Mouse (Mus musculus) right cerebral cortex, postnatal 10 days (tissue): ENCODE data around the gene Tenm4.

Source experiments
- DNase-seq, 2 experiments: peaks; one replicate each; pipeline ENCODE4 v3.0.0; 2021; ENCODE audit warnings: low spot score in 2 of 2

The Tenm4 gene

GRCm38 (mm10) chr7:96725603-96726002 lies 554.6 kb downstream of the Tenm4 start:
- DNase-seq, result no peak

GRCm38 (mm10) chr7:96730360-96730759 lies 559.3 kb downstream of the Tenm4 start:
- DNase-seq, result no peak

- no peak for DNase-seq
Observed at GRCm38 (mm10) chr7:96731947-96732346, 560.9 kb downstream of the Tenm4 start.

- no peak for DNase-seq
Observed at GRCm38 (mm10) chr7:96734315-96735058, 563.4 kb downstream of the Tenm4 start.

- DNase-seq, result no peak
Observed at GRCm38 (mm10) chr7:96740631-96741030, 569.6 kb downstream of the Tenm4 start.

DNA sequence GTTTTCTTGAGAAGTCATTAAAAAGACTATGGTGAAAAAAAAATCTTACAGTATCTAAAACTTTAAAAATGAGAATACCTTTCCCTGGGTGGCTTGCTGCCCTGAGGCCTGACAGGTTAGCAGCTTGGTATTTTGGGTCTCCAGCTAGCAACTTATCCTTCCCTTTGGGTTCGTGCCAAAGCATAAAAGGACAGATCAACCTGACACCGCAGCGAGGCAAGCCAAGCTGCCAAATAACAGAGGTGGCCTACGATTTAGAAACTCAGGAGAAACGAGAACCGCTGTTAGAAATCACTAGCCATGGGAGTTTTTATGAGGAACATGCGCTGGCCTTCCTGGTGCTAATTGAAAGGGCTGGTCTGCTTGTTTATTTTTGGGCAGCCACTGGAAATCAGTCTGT lies 571.2 kb downstream of the Tenm4 start:
- no peak for DNase-seq

- DNase-seq, result peak; percentile 50 to 58
Observed at GRCm38 (mm10) chr7:96745956-96746355, 574.9 kb downstream of the Tenm4 start.

- no peak for DNase-seq
Observed at GRCm38 (mm10) chr7:96746706-96747105, 575.7 kb downstream of the Tenm4 start.

- DNase-seq, result no peak
Observed at GRCm38 (mm10) chr7:96748538-96749045, 577.5 kb downstream of the Tenm4 start.

- no peak for DNase-seq
Observed at GRCm38 (mm10) chr7:96749753-96750152, 578.7 kb downstream of the Tenm4 start.

GRCm38 (mm10) chr7:96751236-96751635 lies 580.2 kb downstream of the Tenm4 start:
- DNase-seq, result no peak

DNA sequence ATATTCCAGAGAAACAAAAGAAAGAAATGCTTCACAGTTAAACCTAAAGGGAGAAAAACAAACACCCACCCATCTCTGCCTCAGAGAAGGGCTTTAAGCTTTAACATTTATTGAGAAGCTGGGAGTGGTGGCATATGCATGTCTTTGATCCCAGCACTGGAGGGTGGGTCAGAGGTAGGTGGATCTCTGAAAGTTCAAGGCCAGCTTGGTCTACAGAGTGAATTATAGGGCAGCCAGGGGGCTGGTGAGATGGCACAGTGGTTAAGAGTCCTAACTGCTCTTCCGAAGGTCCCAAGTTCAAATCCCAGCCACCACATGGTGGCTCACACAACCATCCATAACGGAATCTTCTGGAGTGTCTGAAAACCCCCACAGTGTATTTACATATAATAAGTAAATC lies 581.7 kb downstream of the Tenm4 start:
- no peak for DNase-seq

DNA sequence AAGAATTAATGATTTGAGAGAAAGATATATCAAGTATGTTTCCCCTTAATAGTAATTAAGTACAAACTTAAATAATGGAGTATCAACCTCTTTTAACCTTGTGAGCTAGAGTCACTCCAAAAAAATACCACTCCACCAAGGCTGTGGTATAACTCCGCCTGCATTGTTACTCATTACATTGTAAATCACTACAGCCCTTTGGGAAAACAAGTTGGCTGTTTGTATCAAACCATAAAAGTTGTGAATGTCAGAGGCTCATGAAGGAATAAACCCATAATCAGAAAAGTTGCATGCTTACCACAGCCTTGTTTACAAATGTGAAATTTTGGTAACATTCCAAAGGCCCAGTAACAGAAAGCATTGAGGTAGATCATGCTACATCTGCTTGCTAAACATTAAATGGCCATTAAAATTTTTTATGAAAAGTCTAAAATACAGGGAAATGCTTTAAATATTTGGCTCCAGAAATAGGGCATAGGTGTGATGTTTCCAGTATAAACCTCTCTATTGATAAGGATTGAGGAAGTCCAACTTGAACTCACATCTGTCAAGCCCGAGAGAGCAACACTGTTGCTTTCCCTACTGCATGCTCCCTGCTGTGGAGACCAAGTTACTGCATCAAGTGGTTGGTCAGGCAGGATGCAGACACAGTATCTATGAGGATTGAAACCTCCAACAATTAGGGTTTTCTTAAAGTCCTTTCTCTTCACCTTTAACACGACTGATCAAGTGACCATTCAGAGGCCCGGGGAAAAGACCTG lies 582.5 kb downstream of the Tenm4 start:
- DNase-seq, result no peak

DNA sequence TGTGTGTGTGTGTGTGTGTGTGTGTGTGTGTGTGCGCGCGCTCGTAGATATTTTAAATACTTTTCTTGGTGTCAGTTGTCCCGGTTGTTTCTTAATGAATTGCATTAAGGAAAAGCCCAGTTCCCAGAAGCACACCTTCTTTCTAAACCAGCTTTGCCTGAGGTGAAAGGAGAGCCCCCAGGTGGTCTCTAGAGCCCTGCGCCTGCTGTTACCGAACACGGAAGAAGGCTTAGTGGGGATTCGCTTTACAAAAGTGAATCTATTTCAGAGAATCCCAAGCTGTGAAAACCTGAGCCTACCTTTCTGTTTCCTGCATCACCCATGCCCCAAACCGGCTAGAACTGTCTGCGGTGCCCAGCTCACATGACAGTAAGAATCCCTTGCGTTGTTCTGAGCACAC lies 583.1 kb downstream of the Tenm4 start:
- no peak for DNase-seq

DNA sequence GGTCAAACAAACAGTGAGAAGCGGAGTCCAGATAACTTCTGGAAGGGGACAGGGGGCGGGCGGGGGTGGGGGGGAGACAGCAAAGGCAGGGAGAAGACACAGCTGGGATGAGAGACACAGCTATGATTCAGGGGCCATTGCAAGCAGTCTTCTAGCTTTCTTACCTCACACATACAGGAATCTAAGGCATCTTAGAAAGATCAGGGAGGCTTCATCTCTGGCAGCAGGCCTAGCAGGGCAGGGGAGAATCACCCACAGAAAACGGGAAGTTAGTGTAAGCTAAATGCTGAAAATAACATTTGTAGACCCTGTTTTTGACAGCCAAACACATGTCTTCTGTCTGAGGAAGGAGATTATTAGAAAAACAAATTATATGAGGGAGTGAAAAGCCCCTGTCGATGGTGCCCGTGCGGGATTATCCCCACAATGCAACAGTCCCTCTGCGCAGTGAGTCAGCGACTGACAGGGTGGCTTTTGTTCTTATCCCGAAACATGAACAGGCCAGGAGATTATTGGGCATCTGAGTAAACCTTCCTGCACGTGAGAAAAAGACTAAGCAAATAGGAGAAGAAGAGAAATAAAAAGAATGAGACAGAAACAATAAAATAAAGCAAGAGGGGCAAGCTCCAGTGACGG lies 584.5 kb downstream of the Tenm4 start:
- DNase-seq, result no peak

DNA sequence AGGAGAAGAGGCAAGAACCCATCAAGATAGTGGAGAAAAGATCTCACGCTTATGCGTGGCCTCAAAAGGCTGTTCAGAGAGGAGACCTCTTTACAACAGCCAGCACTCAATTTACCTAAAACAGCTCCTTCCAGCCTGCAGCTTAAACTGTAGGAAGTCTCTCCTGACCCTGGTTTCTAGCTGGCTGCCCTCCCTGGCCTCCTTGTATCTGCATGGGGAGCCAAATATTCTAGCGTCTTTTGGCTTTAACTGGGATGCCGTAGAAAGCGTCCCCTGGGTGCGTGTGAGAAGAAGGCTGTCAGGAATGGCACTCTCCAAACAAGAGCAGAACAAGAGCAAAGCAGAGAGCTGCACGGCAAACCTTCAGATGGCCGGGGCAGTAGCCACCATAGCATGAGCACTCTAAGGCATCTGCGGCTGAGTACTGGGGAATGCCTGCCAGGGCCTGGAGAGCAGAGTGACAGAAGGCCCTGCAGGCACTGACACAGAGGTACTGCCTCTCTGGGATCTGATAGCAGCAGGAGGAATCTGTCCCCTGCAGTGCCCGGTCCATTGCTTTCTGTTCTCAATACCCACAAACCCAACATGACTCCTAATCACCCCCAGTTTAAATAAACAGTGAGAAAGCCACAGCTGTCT lies 585.2 kb downstream of the Tenm4 start:
- DNase-seq, result no peak

- DNase-seq, result no peak
Observed at GRCm38 (mm10) chr7:96757067-96757466, 586.0 kb downstream of the Tenm4 start.

DNA sequence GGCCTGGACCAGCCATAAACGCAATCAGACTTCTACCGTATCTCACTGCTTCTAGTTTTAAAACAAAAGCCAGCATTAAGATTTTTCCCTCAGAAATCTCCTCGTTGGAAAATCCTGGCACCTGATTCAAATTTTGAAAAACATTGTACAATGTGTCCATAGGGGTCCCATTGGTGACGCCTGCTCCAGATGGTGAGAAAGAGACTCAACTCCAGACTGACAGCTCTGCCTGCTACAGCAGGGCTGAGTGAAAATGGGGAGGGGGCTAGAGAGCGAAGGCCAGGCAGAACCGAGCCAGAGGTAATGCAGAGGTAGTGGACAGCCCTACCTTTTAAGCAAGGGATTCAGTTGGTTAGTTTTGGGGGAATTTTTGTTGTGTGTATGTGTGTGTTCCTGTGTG lies 589.2 kb downstream of the Tenm4 start:
- no peak for DNase-seq

DNA sequence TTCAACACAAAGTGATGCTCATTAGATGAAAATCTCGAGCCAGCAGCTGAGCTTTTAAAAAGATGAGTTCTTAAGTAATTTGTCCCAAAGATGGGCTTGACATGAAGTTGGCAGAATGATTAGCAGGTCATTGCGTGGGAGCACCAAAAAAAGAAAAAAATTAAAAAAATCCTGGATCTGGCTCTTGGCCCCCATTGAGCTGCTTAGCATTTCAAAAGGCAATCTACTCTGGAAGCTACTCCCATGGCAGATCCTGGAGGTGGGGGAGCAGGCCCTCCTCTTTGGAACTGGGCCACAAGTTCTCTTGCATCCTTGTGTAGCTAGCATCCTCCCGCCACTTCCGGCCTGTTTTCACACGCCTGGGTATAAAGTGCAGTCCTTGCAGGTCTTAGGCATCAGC lies 590.1 kb downstream of the Tenm4 start:
- peak; percentile 42 to 60 for DNase-seq

DNA sequence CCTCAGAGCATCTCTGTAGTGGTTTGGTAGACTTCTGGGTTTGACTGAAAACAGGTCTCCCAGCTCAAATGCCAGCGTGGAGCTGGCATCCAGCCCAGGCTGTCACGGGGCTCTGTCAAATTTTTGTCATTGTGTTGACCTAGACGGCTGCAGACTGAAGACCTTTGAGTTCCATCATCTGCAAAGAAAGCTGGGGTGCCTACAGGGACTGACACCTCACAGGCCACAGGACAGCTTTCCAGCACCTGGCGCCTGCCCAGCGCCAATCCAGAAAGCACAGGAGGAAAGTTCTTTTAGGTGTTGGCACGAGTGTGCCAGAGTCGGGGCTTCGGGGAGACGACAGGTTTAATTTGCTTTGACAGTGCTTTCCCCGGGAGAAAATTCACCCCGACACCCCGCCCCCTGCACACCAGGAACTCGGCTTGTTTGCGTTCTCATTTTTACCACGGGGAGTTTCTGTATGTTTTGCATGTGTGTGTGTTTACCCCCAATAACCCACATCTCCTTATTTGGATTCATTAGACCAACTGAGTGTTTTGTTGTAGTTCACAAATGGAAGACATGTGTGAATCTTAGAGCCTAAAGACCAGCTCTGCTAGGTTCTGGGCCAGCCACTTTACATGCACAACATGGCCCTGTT lies 594.4 kb downstream of the Tenm4 start:
- DNase-seq, result no peak

- no peak for DNase-seq
Observed at GRCm38 (mm10) chr7:96767090-96767489, 596.0 kb downstream of the Tenm4 start.

DNA sequence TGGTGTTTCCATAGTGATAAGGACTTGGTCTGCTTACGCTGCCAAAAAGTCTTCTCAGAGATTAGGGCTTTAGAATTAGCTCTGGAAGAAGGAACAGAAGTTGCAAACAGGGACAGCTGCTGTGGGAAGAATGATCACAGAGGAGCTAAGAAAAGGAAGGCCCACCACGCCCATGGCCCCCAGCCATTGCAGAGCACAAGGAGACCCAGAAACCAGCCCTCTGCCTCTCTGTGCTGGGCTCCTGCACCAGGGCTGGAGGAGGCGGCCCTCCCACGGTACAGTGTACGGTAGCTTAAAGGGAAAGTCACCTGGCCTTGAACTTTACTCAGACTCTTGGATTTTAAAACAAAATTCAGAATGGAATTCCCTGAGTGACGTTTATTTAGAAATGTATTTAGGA lies 597.7 kb downstream of the Tenm4 start:
- DNase-seq, result peak; percentile 46 to 64
